Mouse (Mus musculus): ENCODE results near the gene Acox2.

- TF ChIP-seq POLR2A (IDR thresholded peaks at IDR 0.05; ENCODE audit: low read depth, low read length) (no peak), CTCF (IDR thresholded peaks at IDR 0.05; ENCODE audit: borderline replicate concordance, insufficient read depth, low read length) (no peak)
Observed at GRCm38 (mm10) chr14:8229367-8230019, 29.7 kb downstream of the Acox2 start.

Data from embryonic fibroblast, embryonic 13.5 days (primary cell).